Mouse (Mus musculus): ENCODE results near the gene Pgap3. TPM values are rescaled to one million over a fixed set of nuclear protein-coding genes. Genes with fewer than 3 reads are reported as not detected.

Gene Pgap3
- polyA plus RNA-seq, 1 experiment, result 8.5 TPM

DNA sequence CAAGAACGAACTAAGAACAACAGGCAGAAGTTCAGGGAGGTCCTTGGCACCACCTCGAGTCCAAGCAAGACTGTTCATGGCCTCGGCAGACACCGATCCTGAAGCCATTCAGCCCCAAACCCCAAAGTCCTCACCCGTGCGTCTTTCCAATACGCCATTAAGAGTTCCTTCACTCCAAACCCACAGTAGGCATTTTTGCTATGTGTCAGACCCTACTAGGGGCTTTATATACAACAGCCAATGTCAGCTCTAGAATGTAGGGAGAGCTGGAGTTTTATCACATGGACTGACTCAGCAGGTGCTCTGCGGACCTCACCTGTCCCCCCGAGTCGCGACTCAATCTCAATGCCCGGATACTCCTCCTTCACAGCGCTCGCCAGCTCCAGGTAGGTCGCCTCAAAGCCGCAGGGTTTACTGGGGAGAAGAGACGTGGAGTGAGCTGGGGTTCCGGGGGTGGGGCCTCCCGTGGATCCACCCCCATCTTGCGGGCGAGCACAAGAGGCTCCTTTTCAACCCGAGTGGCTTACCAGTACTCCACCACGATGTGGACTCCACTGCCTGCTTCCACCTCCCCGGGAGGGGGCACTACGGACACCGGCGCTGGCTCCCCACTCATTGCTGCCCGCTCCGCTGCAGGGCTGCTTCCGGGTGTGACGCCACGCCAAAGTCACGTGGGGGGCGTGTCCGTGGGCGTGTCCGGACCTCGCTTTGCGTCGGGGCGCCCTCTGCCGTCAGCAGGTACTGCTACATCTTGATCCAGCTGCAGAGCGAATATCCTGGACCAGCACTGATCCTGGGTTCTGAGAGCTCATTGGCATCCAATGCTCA is 38.3 kb upstream of the Pgap3 start, which contains the start of gene Mien1:
Mien1 (minus strand) TSS at position 661 of the 828 bp plus-strand sequence.
- H3K4me1 ChIP-seq, result peaks cover 25% of the 10 kb centered on the region
- TF ChIP-seq GATA1 (IDR thresholded peaks at IDR 0.05; ENCODE audit: borderline replicate concordance, low read length), result no peak
- TF ChIP-seq FLI1 (IDR thresholded peaks at IDR 0.05; ENCODE audit: low read length), result no peak
- H3K36me3 ChIP-seq (replicated peaks; ENCODE audit: low read length), result peaks cover 13% of the 10 kb centered on the region
- H3K4me3 ChIP-seq (replicated peaks), result peak within 1 kb of the TSS; percentile 98
- H3K9me3 ChIP-seq, result peaks cover 6% of the 10 kb centered on the region
- H3K27me3 ChIP-seq (replicated peaks), result peaks cover 31% of the 10 kb centered on the region

GRCm38 (mm10) chr11:98437441-98437840 is 37.2 kb upstream of the Pgap3 start:
- peaks cover 25% of the 10 kb centered on the region for H3K4me1 ChIP-seq
- H3K9me3 ChIP-seq, result peaks cover 6% of the 10 kb centered on the region; the same call in 1 of the 2 replicates
- TF ChIP-seq FLI1 (IDR thresholded peaks at IDR 0.05; ENCODE audit: low read length) (no peak), GATA1 (IDR thresholded peaks at IDR 0.05; ENCODE audit: borderline replicate concordance, low read length) (no peak)
- H3K27me3 ChIP-seq (replicated peaks), result peaks cover 35% of the 10 kb centered on the region
- peaks cover 13% of the 10 kb centered on the region for H3K36me3 ChIP-seq (replicated peaks; ENCODE audit: low read length)
- peak overlapping the region; percentile 0 for H3K4me3 ChIP-seq (replicated peaks)

GRCm38 (mm10) chr11:98435723-98436122 is 35.4 kb upstream of the Pgap3 start:
- H3K9me3 ChIP-seq, result no peaks in the 10 kb centered on the region
- H3K4me1 ChIP-seq, result peaks cover 25% of the 10 kb centered on the region
- no peak overlapping the region for H3K4me3 ChIP-seq (replicated peaks)
- TF ChIP-seq FLI1 (IDR thresholded peaks at IDR 0.05; ENCODE audit: low read length) (no peak), GATA1 (IDR thresholded peaks at IDR 0.05; ENCODE audit: borderline replicate concordance, low read length) (no peak)
- peaks cover 49% of the 10 kb centered on the region for H3K27me3 ChIP-seq (replicated peaks)
- H3K36me3 ChIP-seq (replicated peaks; ENCODE audit: low read length), result peaks cover 13% of the 10 kb centered on the region

- Histone ChIP-seq H3K4me1 (peaks cover 11% of the 10 kb centered on the region; the same call in 1 of the 2 replicates), H3K9me3 (no peaks in the 10 kb centered on the region), H3K36me3 (replicated peaks; ENCODE audit: low read length) (peaks cover 4% of the 10 kb centered on the region), H3K27me3 (replicated peaks) (peaks cover 77% of the 10 kb centered on the region), H3K4me3 (replicated peaks) (peak overlapping the region; percentile 10)
- no peak for TF ChIP-seq FLI1 (IDR thresholded peaks at IDR 0.05; ENCODE audit: low read length)
- no peak for TF ChIP-seq GATA1 (IDR thresholded peaks at IDR 0.05; ENCODE audit: borderline replicate concordance, low read length)
These were observed 31.6 kb upstream of the Pgap3 start for GRCm38 (mm10) chr11:98431743-98432502.

- TF ChIP-seq GATA1 (IDR thresholded peaks at IDR 0.05; ENCODE audit: borderline replicate concordance, low read length) (no peak), FLI1 (IDR thresholded peaks at IDR 0.05; ENCODE audit: low read length) (no peak)
- no peaks in the 10 kb centered on the region for H3K9me3 ChIP-seq
These were observed 28.1 kb upstream of the Pgap3 start for GRCm38 (mm10) chr11:98428436-98428835.

DNA sequence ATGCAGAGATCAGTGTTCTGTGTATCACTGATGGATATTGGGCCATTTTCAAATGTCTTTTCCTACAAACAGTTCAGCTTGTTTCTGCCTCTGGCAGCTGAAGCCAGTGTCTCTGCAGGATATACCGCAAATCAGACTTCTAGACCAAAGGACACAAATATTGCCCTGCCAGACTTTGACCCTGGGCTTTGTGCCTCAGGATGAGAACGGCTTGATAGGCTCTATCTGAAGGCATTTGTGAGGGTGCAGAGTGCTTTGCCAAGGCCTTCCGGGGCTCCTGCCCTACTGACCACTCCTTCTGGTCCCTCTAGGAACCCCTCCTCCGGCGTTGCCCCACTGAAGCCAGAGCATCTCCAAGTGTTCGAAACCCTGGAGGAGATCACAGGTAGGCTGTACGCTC is 26.3 kb upstream of the Pgap3 start:
- Histone ChIP-seq H3K36me3 (replicated peaks; ENCODE audit: low read length) (no peaks in the 10 kb centered on the region), H3K4me1 (no peaks in the 10 kb centered on the region), H3K4me3 (replicated peaks) (no peak overlapping the region), H3K27me3 (replicated peaks) (peaks cover 82% of the 10 kb centered on the region), H3K9me3 (no peaks in the 10 kb centered on the region)
- TF ChIP-seq GATA1 (IDR thresholded peaks at IDR 0.05; ENCODE audit: borderline replicate concordance, low read length) (no peak), FLI1 (IDR thresholded peaks at IDR 0.05; ENCODE audit: low read length) (no peak)

More at GRCm38 (mm10) chr11:98428436-98428835, 28.1 kb upstream of the Pgap3 start:
- peaks cover 80% of the 10 kb centered on the region for H3K27me3 ChIP-seq (replicated peaks)
- no peaks in the 10 kb centered on the region for H3K36me3 ChIP-seq (replicated peaks; ENCODE audit: low read length)
- H3K4me1 ChIP-seq, result no peaks in the 10 kb centered on the region
- no peak overlapping the region for H3K4me3 ChIP-seq (replicated peaks)

DNA sequence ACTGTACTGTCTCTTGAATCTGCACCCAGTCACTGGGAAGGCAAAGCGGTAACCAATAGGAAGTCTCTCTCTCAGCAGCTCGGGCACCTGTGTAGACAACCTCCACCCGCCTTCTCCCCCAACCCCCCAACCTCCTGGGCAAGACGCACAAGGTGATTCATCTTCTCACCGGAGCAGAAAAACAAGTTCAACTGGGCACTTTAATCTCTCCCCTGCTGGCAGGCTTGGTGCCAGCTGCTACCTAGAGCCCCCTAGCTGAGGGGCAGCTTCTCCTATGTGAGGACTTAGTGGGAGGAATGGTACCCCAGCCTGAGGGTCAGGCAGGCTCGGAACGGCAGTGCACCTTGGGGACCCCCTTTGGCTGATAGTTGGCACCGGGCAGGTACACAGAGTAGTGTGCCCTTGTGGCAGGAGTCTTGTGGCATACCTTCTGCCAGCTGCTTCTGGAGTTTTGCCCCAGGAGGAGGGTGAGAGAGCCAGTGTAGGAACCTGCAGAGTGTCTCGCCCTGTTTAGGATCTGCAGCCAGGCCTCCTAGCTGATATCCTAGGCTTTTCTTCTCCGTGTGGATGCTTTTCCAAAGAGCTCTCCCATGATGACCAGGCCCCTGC is 18.8 kb upstream of the Pgap3 start:
- Histone ChIP-seq H3K4me3 (replicated peaks) (no peak overlapping the region), H3K9me3 (no peaks in the 10 kb centered on the region), H3K4me1 (peaks cover 4% of the 10 kb centered on the region; the same call in 1 of the 2 replicates), H3K36me3 (replicated peaks; ENCODE audit: low read length) (no peaks in the 10 kb centered on the region), H3K27me3 (replicated peaks) (peaks cover 94% of the 10 kb centered on the region)
- no peak for TF ChIP-seq FLI1 (IDR thresholded peaks at IDR 0.05; ENCODE audit: low read length)
- no peak for TF ChIP-seq GATA1 (IDR thresholded peaks at IDR 0.05; ENCODE audit: borderline replicate concordance, low read length)

DNA sequence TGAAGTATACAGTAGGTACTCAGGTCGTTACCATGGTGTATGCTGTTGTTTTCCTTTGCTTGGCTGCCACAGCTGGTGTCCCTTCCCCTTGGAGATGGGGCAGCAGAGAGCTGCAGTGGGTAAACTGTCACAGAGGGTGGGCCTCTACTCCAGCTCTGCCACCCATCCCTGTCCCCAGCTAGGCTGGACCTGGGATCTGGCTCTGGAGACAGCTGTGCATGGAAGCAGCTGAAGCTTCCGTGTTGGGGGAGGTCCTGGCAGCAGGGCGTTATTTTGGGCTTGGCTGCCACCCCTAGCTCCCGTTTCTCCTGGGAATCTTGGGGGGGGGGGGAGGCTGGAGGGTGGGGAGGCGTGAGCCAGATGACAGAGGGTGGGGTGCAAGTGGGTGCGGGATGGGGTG is 18.0 kb upstream of the Pgap3 start:
- Histone ChIP-seq H3K36me3 (replicated peaks; ENCODE audit: low read length) (no peaks in the 10 kb centered on the region), H3K27me3 (replicated peaks) (peaks cover 94% of the 10 kb centered on the region)

GRCm38 (mm10) chr11:98417074-98417473 is 16.8 kb upstream of the Pgap3 start:
- no peaks in the 10 kb centered on the region for H3K9me3 ChIP-seq
- H3K36me3 ChIP-seq (replicated peaks; ENCODE audit: low read length), result no peaks in the 10 kb centered on the region
- peaks cover 22% of the 10 kb centered on the region for H3K4me1 ChIP-seq
- H3K4me3 ChIP-seq (replicated peaks), result no peak overlapping the region
- H3K27me3 ChIP-seq (replicated peaks), result peaks cover 96% of the 10 kb centered on the region
- TF ChIP-seq GATA1 (IDR thresholded peaks at IDR 0.05; ENCODE audit: borderline replicate concordance, low read length) (no peak), FLI1 (IDR thresholded peaks at IDR 0.05; ENCODE audit: low read length) (no peak)

More for the DNA sequence above, 18.0 kb upstream of the Pgap3 start:
- TF ChIP-seq FLI1 (IDR thresholded peaks at IDR 0.05; ENCODE audit: low read length) (no peak), GATA1 (IDR thresholded peaks at IDR 0.05; ENCODE audit: borderline replicate concordance, low read length) (no peak)
- Histone ChIP-seq H3K4me3 (replicated peaks) (no peak overlapping the region), H3K9me3 (no peaks in the 10 kb centered on the region), H3K4me1 (peaks cover 11% of the 10 kb centered on the region; the same call in 1 of the 2 replicates)
